Mouse (Mus musculus) frontal cortex, postnatal 36 days (tissue): Measurements from ENCODE around the gene Ankzf1.
A peak's percentile ranks its signal among the peaks of the same experiment; 100 is the strongest.

Source experiments
- DNase-seq, 2 experiments: peaks; one replicate each; pipeline ENCODE4 v3.0.0; 2022; ENCODE audit warnings: low spot score in 2 of 2

Ankzf1 gene

DNA sequence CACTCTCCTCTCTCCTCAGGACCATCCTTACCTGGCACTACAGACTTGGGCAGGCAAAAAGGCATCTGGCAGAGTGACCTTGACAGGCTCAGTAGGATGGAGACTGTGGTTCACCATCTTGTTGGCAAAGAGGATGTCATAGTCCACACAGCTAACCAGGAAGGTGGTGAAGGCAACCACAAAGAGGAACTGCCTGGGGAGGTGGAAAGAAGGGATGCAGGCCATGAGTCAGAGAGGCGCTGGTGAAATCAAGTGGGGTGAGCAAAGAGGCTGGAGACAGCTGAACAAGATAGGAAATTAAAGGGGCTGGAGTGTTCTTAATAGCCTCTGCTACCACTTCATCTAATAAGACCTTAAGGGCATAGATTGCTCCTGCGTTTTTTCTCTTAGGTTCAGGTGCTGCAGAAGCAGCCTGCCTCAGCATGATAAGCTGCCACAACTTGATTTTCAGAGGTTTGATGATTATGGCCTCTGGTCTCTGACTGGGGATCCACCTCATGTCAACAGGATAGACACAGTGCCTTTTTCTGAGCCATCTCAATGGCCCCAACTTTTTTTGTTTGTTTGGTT lies 4.0 kb upstream of the Ankzf1 start:
- DNase-seq: no peak

GRCm38 (mm10) chr1:75190577-75190976 lies 1.4 kb upstream of the Ankzf1 start:
- no peak for DNase-seq

DNA sequence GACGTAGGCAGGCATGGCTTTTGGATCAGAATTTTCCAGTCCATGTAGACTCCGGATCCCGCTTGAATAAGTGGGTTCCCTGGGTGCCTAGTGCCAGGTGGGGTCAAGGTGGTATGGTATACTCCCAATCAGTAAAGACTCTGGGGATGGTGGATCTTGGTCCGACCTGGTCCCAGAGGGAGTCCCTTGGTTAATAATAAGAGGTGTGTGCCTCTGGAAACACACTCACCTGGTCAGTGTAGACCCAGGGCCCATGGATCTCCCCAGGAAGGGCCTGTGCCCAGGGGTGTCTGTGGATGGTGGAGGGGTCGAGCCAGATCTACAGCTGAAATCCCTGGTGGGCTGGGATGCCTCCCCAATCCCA lies 711 bp upstream of the Ankzf1 start:
- no peak for DNase-seq

DNA sequence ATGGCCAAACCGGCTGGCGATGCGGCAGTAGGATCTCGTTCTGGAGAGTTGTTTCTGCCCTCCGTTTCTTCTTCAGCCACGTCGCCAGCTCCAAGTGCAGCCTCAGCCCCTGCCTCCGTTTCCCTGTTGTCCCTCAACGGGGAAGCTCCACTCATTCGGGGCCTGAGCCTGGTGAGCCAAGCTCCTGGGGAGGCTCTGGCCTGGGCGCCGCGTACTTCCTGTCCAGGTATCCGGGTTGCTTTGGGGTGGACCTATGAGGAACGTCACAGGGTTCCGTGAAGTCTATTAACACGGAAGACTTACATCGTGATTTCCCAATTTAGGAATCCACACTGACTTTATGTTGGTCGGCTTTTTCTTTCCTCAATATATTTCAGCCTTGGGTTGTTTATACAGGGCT lies 501 bp downstream of the Ankzf1 start:
- DNase-seq: peak in 1 of 2 experiments; percentile 41

DNA sequence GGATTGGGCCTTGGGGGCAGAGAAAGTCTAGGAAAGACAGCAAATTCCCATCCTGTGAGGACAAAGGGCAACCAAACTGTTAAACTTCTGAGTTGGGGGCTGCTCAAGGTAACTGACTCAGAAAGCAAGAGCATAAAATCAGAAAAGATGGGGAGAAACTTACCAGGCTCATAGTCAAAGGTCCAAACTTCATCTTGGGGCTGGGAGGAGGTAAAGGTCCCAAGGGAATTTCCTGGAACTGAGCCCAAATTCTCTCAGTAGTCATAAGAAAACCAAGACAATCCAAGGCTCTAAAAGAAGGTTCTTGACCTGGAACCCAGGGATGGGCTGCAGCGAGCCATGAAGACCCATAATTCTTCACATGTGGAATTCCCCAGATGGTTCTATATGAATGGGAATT lies 9.3 kb downstream of the Ankzf1 start:
- DNase-seq: no peak

DNA sequence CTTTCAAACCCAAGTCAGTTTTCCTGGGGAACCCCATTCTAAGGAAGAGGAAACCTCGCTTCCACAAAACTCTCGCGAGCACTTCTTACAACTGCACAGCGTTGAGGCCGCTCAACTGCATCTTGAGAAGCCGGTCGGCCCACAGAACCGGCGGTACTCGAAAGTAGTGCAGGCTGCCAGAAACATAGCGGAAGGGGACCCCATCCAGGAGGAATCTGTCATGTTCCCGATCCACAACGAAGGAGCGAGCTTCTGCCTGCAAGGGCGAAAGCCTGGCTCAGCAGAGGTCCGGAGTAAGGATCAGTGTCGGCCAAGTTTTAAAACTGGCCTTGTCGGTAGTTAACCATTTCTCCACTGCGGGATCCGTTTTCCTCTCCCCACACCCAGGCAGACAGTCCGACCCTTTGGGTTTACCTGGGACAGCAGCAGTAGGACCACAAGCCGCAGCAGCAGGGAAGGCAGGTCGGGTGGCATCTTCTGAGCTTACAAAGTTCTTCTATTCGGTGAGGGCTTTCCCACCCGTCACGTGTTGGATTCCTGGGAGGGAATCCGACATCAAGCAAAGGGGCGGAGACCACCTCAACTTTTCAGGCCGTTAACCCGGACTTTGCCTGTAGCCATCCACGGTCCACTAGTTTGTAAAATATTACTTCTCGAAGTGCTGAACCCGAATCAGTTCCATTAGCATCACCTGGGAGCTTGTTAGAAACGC lies 17.2 kb downstream of the Ankzf1 start:
- no peak for DNase-seq

DNA sequence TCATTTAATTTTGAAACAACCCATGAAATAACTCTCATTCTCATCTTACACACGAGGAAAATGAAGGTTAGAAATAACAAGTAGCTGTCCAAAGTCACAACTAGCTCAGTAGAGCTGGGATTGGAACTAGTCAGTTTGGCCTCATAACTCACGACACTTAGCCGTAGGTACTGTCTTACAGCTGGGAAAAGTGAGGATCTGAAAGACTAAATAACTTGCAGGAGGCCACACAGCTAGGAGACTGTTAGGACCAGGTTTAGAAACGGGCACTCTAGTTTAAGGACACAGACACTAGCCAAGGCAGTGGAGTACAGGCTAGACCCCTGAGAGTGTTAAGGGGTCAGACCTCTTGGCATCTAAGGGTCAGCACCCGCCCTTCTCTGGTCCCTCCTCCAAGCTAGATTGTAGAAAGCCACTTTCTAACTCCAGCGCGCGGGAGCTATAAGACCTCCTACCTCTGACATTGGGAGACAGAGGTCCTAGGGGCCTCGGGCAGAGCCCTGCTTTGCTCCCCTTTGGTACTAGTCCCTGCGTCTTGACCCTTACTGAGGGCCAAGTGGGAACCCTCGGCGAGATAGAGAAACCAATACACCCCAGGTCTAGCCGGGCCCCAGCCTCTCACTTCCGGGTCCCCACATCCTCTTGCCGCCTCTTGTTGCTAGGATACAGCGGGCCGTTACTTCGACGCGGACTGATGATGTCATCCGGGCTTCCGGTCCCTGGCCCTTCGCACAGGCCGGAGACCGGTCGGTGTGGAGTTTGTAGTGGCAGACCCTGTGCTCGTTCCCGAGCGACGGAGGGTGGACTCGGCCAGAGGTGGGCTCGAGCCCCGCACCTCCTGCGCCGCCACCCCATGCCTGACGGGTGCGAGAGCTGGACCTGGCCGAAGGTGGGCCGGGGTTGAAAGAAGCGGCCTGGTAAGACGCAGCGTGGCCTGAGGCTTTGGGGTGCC lies 18.5 kb downstream of the Ankzf1 start, which contains the start of the genes Glb1l and Stk16:
Glb1l (minus strand) TSS at position 678 of the 952 bp plus-strand sequence.
Stk16 (plus strand) TSS at position 703 of the 952 bp plus-strand sequence.
- DNase-seq: peak; percentile 96 to 98

DNA sequence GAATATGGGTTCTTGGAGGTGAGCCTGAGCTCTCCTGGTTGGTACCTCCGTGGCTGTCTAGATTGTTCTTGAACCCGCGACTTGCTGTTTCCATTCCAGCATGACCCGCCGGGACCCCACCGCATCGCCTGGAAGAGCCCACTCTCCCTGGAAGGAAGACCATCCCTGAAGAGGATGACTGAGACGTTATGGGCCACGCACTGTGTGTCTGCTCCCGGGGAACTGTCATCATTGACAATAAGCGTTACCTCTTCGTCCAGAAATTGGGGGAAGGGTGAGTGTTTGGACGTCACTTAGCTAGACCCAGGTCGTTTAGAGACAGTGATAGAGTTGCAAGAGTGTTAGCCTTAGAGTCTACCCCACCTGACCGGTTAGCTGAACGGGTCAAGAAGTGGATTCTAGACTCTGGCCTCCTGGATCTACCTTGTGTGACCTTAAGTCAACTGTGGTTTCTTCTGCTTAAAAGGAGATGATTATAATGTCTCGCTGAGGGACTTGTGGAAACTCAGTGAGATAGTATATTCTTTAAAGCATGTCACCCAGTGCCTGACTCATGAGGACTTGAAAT lies 19.3 kb downstream of the Ankzf1 start:
- DNase-seq: no peak

DNA sequence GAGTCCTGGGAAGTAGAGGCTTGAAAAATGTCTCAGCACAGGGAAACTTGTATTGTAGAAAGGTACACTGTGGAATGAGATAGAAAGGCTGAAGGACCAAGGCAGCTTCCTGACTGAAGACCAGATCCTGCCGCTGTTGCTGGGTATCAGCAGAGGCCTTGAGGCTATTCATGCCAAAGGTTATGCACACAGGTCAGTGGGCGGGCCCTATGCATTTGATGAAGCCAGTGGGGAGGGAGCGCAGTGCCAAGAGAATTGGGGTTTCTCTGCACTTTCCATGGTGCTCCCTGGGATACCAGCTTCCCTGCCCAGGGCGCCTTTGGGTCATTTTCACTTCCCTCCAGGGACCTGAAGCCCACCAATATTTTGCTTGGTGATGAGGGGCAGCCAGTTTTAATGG lies 20.6 kb downstream of the Ankzf1 start:
- no peak for DNase-seq

DNA sequence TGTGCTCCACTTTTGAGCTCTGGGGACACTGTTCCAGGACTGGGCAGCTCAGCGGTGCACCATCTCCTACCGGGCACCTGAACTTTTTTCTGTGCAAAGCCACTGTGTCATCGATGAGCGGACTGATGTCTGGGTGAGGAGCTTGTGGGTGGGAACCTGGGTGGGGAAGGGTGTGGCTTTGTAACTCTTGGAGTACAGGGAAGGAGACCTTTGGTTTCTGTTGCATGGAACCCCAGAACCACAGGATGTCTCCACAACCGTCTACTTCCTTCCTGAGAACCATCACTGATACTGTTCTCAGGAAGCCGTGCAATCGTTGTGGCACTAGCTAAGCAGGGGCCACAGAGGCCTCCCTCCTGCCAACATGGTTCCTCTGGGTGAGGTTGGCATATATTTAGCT lies 21.1 kb downstream of the Ankzf1 start:
- DNase-seq: no peak

DNA sequence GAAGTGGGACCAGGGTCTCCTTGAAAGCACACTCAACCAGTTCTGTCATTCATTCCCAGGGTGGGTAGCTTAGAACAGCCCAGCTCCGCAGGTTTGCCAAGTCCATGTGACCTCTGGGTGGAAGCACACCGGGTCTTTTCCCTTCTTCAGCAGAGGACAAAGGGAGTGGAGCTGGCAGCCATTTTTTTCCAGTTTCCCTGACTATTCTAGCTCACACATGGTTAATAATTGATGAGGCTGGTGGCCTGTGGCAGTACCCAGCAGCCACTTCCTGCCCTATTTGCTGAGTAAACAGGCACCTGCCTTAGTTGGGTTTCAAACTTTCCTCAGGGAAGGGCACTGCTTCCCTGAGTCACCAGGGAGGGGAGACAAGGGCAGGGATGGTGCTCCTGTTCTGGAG lies 22.5 kb downstream of the Ankzf1 start:
- DNase-seq: no peak

DNA sequence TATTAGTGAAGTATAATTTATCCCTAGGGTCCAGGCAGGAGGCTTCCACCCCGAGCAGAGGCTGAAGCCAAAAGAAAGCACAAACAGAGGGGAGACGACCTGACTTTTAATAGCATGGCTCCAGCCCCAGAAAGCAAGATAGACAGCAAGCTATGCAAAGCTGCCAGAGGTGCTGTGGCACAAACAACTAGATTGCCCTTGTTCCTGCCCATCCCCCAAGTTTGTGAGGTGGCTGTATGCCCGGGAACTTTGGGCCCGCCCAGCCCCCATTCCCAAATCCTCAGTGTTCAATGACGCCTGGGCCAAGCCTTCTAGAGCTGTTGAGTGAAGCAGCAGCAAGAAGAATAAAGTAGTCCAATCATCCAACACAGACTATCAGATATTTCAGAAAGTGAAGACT lies 22.9 kb downstream of the Ankzf1 start:
- DNase-seq: peak; percentile 68 to 75

DNA sequence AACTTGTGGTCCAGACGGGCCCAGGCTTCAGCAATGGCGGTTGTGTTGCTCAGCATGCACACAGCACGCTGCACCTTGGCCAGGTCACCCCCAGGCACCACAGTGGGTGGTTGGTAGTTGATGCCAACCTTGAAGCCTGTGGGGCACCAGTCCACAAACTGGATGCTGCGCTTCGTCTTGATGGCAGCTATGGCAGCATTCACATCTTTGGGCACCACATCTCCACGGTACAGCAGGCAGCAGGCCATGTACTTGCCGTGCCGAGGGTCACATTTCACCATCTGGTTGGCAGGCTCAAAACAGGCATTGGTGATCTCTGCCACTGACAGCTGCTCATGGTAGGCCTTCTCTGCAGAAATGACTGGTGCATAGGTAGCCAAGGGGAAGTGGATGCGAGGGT lies 23.8 kb downstream of the Ankzf1 start:
- DNase-seq: no peak

GRCm38 (mm10) chr1:75216797-75217585 lies 25.0 kb downstream of the Ankzf1 start:
- no peak for DNase-seq

DNA sequence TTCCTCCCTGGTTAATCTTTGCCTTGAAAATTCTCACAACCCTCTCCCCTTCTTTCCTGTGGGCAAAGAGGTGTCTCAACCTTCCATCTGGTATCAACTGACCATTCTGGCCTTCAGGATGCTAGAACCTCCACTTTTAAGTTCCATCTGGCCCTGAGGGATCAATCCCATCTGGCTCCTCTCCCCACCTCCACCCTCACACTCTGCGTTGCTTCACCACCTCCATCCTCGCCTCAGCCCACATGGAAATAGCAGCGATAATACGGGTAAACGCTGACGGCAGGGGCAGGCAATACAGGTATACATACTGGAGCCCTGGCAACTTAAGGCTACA lies 25.9 kb downstream of the Ankzf1 start:
- peak in 1 of 2 experiments; percentile 51 for DNase-seq

GRCm38 (mm10) chr1:75218227-75219001 lies 26.5 kb downstream of the Ankzf1 start:
- DNase-seq: peak; percentile 74 to 77

- DNase-seq: peak; percentile 91 to 95
These were observed 27.1 kb downstream of the Ankzf1 start for GRCm38 (mm10) chr1:75219078-75219477.

DNA sequence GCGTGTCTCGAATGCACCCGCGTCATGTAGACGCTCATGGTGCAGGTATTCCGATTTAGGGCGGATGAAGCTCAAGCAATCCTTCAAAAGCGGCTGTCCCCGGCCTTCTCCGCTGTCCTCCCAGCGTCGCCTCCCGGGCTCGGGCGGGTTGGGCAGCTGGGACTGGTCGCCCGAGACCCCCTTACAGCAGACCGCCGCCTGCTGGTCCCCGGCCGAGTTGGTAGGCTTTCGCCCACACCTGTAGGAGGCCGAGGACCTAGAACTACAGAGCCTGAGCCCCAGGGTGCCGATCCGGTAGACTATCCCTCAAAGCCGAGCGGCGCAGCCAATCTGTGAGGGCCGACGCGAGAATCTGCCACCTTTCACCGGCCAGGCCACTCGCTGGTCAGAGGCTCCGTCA lies 27.6 kb downstream of the Ankzf1 start, which contains the start of gene Tuba4a:
Tuba4a (minus strand) TSS at position 335 of the 400 bp plus-strand sequence.
- DNase-seq: no peak

- no peak for DNase-seq
These were observed 29.6 kb downstream of the Ankzf1 start for GRCm38 (mm10) chr1:75221538-75221937.

DNA sequence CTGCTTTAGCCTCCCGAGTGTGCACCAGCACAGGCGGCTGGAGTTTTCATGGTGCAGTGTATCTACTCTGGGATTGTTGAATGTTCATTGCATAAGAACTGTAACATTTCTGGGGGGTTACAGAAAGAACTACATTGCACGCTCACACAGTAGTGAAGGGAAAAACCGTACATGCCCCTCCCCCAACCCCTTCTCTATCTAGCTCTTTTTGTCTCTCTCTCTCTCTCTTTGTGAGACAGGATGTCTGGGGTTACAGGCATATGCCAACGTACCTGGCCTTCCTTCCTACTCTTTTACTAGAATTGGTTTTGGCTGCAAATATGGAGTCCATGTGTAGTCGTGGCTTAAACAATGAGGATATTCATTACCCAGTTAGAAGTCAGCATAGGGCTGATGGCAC lies 31.0 kb downstream of the Ankzf1 start:
- DNase-seq: no peak

DNA sequence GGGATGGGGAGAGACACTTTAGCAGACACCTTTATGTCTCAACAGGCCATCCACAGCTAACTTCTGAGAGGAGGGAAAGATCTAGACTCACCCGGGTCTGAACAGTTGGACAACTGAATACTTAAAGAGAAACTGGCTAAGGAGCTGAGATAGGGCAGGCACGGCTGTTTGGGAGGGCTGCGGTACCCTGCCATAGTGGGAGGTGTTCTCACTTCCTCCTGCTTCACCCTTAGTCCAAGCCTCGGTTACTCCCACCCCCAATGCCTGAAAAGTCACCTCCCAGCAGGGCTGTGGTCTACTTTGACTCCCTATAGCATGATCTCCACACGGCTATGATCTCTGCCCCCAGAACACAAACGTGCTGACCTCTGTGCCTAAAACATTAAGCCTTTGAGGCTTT lies 31.6 kb downstream of the Ankzf1 start:
- DNase-seq: no peak
